In genomic region chr3:27631112-27631511, GRCm38 (mm10) we compare ENCODE assay signal across 8 mouse cellular contexts.
DNase-seq lines count a peak whose midpoint lies in the region; ATAC-seq and TF ChIP-seq lines count a peak whose summit lies in the region.

No protein-coding gene starts in this region.

- no peaks in the 10 kb centered on the region for H3K9me3 ChIP-seq in midbrain, embryonic 14.5 days (ENCODE audit: control insufficient read depth, low read length)
- H3K9me3 ChIP-seq in midbrain, embryonic 10.5 days (replicated peaks): no peaks in the 10 kb centered on the region
- H3K9me3 ChIP-seq in heart, postnatal 0 days (replicated peaks; ENCODE audit: control insufficient read depth, low read length): no peaks in the 10 kb centered on the region
- H3K9me3 ChIP-seq in midbrain, postnatal 0 days (ENCODE audit: low read length): no peaks in the 10 kb centered on the region
- H3K9me3 ChIP-seq in kidney, embryonic 16.5 days (ENCODE audit: low read length): no peaks in the 10 kb centered on the region

- no peak overlapping the region for H3K4me3 ChIP-seq in midbrain, embryonic 14.5 days (replicated peaks; ENCODE audit: low read depth, low read length)
- H3K4me3 ChIP-seq in midbrain, embryonic 10.5 days: no peak overlapping the region
- H3K4me3 ChIP-seq in heart, postnatal 0 days (ENCODE audit: low read depth, low read length): no peak overlapping the region
- no peak overlapping the region for H3K4me3 ChIP-seq in midbrain, postnatal 0 days (ENCODE audit: low read depth, low read length)
- no peak overlapping the region for H3K4me3 ChIP-seq in kidney, embryonic 16.5 days (ENCODE audit: low read length)

- H3K4me2 ChIP-seq in midbrain, embryonic 14.5 days (ENCODE audit: low read length): no peak overlapping the region
- H3K4me2 ChIP-seq in heart, postnatal 0 days (ENCODE audit: low read depth, low read length): peak overlapping the region; percentile 12; the same call in 1 of the 2 replicates
- H3K4me2 ChIP-seq in midbrain, postnatal 0 days (ENCODE audit: low read depth, low read length, poor library complexity, severe bottlenecking): no peak overlapping the region
- H3K4me2 ChIP-seq in kidney, embryonic 16.5 days (replicated peaks; ENCODE audit: low read depth, low read length): no peak overlapping the region

- no peak overlapping the region for H3K27ac ChIP-seq in midbrain, embryonic 14.5 days (replicated peaks; ENCODE audit: low read depth, low read length)
- no peak overlapping the region for H3K27ac ChIP-seq in midbrain, embryonic 10.5 days (replicated peaks)
- H3K27ac ChIP-seq in heart, postnatal 0 days (ENCODE audit: low read depth): peak overlapping the region; percentile 74
- no peak overlapping the region for H3K27ac ChIP-seq in midbrain, postnatal 0 days (ENCODE audit: low read depth, low read length)
- no peak overlapping the region for H3K27ac ChIP-seq in kidney, embryonic 16.5 days (ENCODE audit: low read length)

- peak; percentile 50 to 72 for DNase-seq in adrenal gland, adult (ENCODE audit: inconsistent age in 2 of 2, low spot score in 1 of 2)
- no peak for DNase-seq in adrenal gland, postnatal 14 days
- peak; percentile 55 for DNase-seq in midbrain, embryonic 14.5 days
- DNase-seq in midbrain, embryonic 10.5 days (ENCODE audit: low spot score): no peak
- peak; percentile 93 for DNase-seq in heart, postnatal 0 days (ENCODE audit: low spot score)
- peak; percentile 78 for DNase-seq in midbrain, postnatal 0 days (ENCODE audit: low spot score)
- no peak for DNase-seq in frontal cortex, postnatal 25 days (ENCODE audit: low spot score in 2 of 2)

- 86% methylated on average over 7 of the region's 7 CpGs for WGBS in midbrain, embryonic 14.5 days
- 83% methylated on average over 7 of the region's 7 CpGs for WGBS in midbrain, embryonic 10.5 days
- 15% methylated on average over 7 of the region's 7 CpGs for WGBS in heart, postnatal 0 days
- WGBS in midbrain, postnatal 0 days: 66% methylated on average over 7 of the region's 7 CpGs
- WGBS in kidney, embryonic 16.5 days: 81% methylated on average over 7 of the region's 7 CpGs

- no peak for TF ChIP-seq CTCF in heart, postnatal 0 days (IDR thresholded peaks at IDR 0.05; ENCODE audit: low read depth)
- no peak for TF ChIP-seq CTCF in midbrain, postnatal 0 days (IDR thresholded peaks at IDR 0.05)

- TF ChIP-seq EP300 in heart, postnatal 0 days (IDR thresholded peaks at IDR 0.05; ENCODE audit: low read depth): peak; percentile 58; the same call in 1 of the 2 replicates

- H3K9ac ChIP-seq in midbrain, embryonic 14.5 days (replicated peaks; ENCODE audit: low read length): no peak overlapping the region
- no peak overlapping the region for H3K9ac ChIP-seq in heart, postnatal 0 days (replicated peaks; ENCODE audit: low read depth, low read length)
- no peak overlapping the region for H3K9ac ChIP-seq in midbrain, postnatal 0 days (replicated peaks; ENCODE audit: low read length, poor library complexity, severe bottlenecking)
- no peak overlapping the region for H3K9ac ChIP-seq in kidney, embryonic 16.5 days (replicated peaks; ENCODE audit: low read length)

- no peaks in the 10 kb centered on the region for H3K4me1 ChIP-seq in midbrain, embryonic 14.5 days (ENCODE audit: control insufficient read depth, insufficient read depth, low read length)
- peaks cover 9% of the 10 kb centered on the region for H3K4me1 ChIP-seq in midbrain, embryonic 10.5 days
- H3K4me1 ChIP-seq in heart, postnatal 0 days (ENCODE audit: control insufficient read depth, insufficient read depth): peaks cover 22% of the 10 kb centered on the region
- H3K4me1 ChIP-seq in midbrain, postnatal 0 days (ENCODE audit: insufficient read depth, low read length): 0 out of 2 replicates have a peak, but pooled peaks cover 5% of the 10 kb centered on the region
- H3K4me1 ChIP-seq in kidney, embryonic 16.5 days (ENCODE audit: insufficient read depth, low read length): 0 out of 2 replicates have a peak, but pooled peaks cover 5% of the 10 kb centered on the region

- H3K36me3 ChIP-seq in midbrain, embryonic 14.5 days (ENCODE audit: control insufficient read depth, insufficient read depth, low read length): no peaks in the 10 kb centered on the region
- H3K36me3 ChIP-seq in midbrain, embryonic 10.5 days: peaks cover 14% of the 10 kb centered on the region
- peaks cover 2% of the 10 kb centered on the region; the same call in 1 of the 2 replicates for H3K36me3 ChIP-seq in heart, postnatal 0 days (replicated peaks; ENCODE audit: control insufficient read depth, insufficient read depth, low read length)
- no peaks in the 10 kb centered on the region for H3K36me3 ChIP-seq in midbrain, postnatal 0 days (ENCODE audit: insufficient read depth, low read length)
- H3K36me3 ChIP-seq in kidney, embryonic 16.5 days (ENCODE audit: insufficient read depth, low read length): peaks cover 10% of the 10 kb centered on the region

- no peak for ATAC-seq in midbrain, embryonic 14.5 days (ENCODE audit: low FRiP score, low TSS enrichment)
- ATAC-seq in heart, postnatal 0 days (ENCODE audit: insufficient read depth, low read depth): peak; percentile 94
- no peak for ATAC-seq in midbrain, postnatal 0 days (ENCODE audit: low FRiP score)
- no peak for ATAC-seq in kidney, embryonic 16.5 days (ENCODE audit: low FRiP score, low TSS enrichment)

- H3K27me3 ChIP-seq in midbrain, embryonic 14.5 days (ENCODE audit: control insufficient read depth, insufficient read depth, low read length): no peaks in the 10 kb centered on the region
- H3K27me3 ChIP-seq in midbrain, embryonic 10.5 days (ENCODE audit: low read depth, poor library complexity, severe bottlenecking): no peaks in the 10 kb centered on the region
- no peaks in the 10 kb centered on the region for H3K27me3 ChIP-seq in heart, postnatal 0 days (ENCODE audit: control insufficient read depth, insufficient read depth, low read length)
- no peaks in the 10 kb centered on the region; the same call in 1 of the 2 replicates for H3K27me3 ChIP-seq in midbrain, postnatal 0 days (ENCODE audit: insufficient read depth, low read length)
- H3K27me3 ChIP-seq in kidney, embryonic 16.5 days (ENCODE audit: insufficient read depth, low read length): no peaks in the 10 kb centered on the region

Comparison
In these comparisons a context has a peak if more than half of its experiments do, and no peak if none do; other contexts are left out.
1. DNase-seq: peak in adrenal gland, adult (2 of 2), midbrain, embryonic 14.5 days (single experiment), heart, postnatal 0 days (single experiment) and midbrain, postnatal 0 days (single experiment); none in adrenal gland, postnatal 14 days (single experiment), midbrain, embryonic 10.5 days (single experiment) and frontal cortex, postnatal 25 days (0 of 2).